8 mouse cellular contexts compared by ENCODE assay signal in the genomic region with DNA sequence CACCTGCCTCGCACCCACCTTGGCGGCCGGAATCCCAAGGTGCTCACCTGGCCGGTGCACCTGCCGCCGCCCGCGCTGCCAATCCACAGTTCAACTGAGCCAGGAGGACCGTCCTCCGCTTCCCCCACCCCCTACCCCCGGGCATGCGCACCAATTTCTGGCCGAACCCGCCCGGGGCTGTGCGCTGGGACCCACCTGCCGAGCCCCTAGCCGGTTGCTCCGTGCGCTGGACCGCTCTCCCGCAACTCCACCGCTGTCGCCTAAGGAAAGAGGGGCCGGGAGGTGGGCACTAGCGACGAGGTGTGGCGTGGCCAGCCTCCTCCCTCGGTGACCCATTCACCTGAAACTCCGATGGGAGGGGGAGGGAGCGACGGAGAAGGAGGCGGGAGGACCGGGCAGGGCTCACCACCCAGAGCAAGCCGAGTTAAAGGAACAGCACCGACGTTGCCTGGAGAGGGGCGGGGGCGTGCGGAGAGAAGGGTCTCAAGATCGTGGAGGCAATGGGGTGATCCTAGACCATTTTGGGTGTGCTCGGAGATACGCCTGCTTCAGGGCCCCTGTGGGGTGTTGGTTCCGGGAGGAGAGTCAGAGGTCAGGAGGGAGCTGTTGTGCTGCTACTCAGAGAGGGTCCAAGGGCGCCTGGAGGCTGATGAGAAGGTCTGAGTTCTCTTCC. TPM values are rescaled to one million over a fixed set of nuclear protein-coding genes. Genes with fewer than 3 reads are reported as not detected.
A peak's percentile ranks its signal among the peaks of the same experiment; 100 is the strongest.
DNase-seq lines count a peak whose midpoint lies in the region; ATAC-seq and TF ChIP-seq lines count a peak whose summit lies in the region.

Ocln (minus strand) TSS at position 350 of the 673 bp plus-strand sequence.

- H3K36me3 ChIP-seq in heart, embryonic 12.5 days: no peaks in the 10 kb centered on the region
- H3K36me3 ChIP-seq in kidney, postnatal 0 days (ENCODE audit: insufficient read depth, low read length): no peaks in the 10 kb centered on the region
- no peaks in the 10 kb centered on the region for H3K36me3 ChIP-seq in liver, embryonic 14.5 days (replicated peaks; ENCODE audit: control insufficient read depth, insufficient read depth, low read depth)
- no peaks in the 10 kb centered on the region for H3K36me3 ChIP-seq in neural tube, embryonic 13.5 days

- H3K4me1 ChIP-seq in heart, embryonic 12.5 days (replicated peaks): peaks cover 14% of the 10 kb centered on the region
- H3K4me1 ChIP-seq in kidney, postnatal 0 days (replicated peaks; ENCODE audit: insufficient read depth, low read length): no peaks in the 10 kb centered on the region
- no peaks in the 10 kb centered on the region for H3K4me1 ChIP-seq in liver, embryonic 14.5 days (replicated peaks; ENCODE audit: control insufficient read depth in 2 of 2, insufficient read depth in 2 of 2, low read length in 1 of 2)
- H3K4me1 ChIP-seq in neural tube, embryonic 13.5 days (replicated peaks): peaks cover 21% of the 10 kb centered on the region

- intact Hi-C loops in gastrocnemius, adult 2 months (cut with DNase I): no loop called here

- no peak for TF ChIP-seq CTCF in gastrocnemius, adult 2 months (IDR thresholded peaks at IDR 0.05)
- no peak for TF ChIP-seq CTCF in kidney, postnatal 0 days (IDR thresholded peaks at IDR 0.05; ENCODE audit: low read depth)
- no peak for TF ChIP-seq CTCF in liver, embryonic 14.5 days (IDR thresholded peaks at IDR 0.05; ENCODE audit: low read depth)

- H3K4me2 ChIP-seq in heart, embryonic 12.5 days: peak within 1 kb of the TSS; percentile 100
- H3K4me2 ChIP-seq in kidney, postnatal 0 days (ENCODE audit: low read length): peak within 1 kb of the TSS; percentile 93
- H3K4me2 ChIP-seq in liver, embryonic 14.5 days (ENCODE audit: low read depth): peak within 1 kb of the TSS; percentile 57
- peak within 1 kb of the TSS; percentile 99 for H3K4me2 ChIP-seq in neural tube, embryonic 13.5 days

- H3K27me3 ChIP-seq in heart, embryonic 12.5 days (replicated peaks): peaks cover 51% of the 10 kb centered on the region
- peaks cover 20% of the 10 kb centered on the region for H3K27me3 ChIP-seq in kidney, postnatal 0 days (ENCODE audit: insufficient read depth, low read length)
- H3K27me3 ChIP-seq in liver, embryonic 14.5 days (ENCODE audit: control insufficient read depth, insufficient read depth, low read length): peaks cover 42% of the 10 kb centered on the region
- peaks cover 53% of the 10 kb centered on the region for H3K27me3 ChIP-seq in neural tube, embryonic 13.5 days

- H3K4me3 ChIP-seq in gastrocnemius, adult 2 months: peak within 1 kb of the TSS; percentile 74
- H3K4me3 ChIP-seq in heart, embryonic 12.5 days: peak within 1 kb of the TSS; percentile 89
- peak within 1 kb of the TSS; percentile 65 for H3K4me3 ChIP-seq in kidney, postnatal 0 days (replicated peaks; ENCODE audit: low read depth, low read length)
- peak within 1 kb of the TSS; percentile 51 to 52 for H3K4me3 ChIP-seq in liver, embryonic 14.5 days (ENCODE audit: insufficient read depth in 1 of 2, low read depth in 2 of 2, low read length in 2 of 2)
- peak within 1 kb of the TSS; percentile 59 for H3K4me3 ChIP-seq in neural tube, embryonic 13.5 days

- 1% methylated on average over 45 of the region's 45 CpGs for WGBS in heart, embryonic 12.5 days
- WGBS in kidney, postnatal 0 days: under 1% methylated on average over 36 of the region's 45 CpGs
- WGBS in liver, embryonic 14.5 days (ENCODE audit: insufficient replicate concordance): under 1% methylated on average over 45 of the region's 45 CpGs
- under 1% methylated on average over 41 of the region's 45 CpGs for WGBS in neural tube, embryonic 13.5 days

- H3K9me3 ChIP-seq in heart, embryonic 12.5 days (replicated peaks): no peaks in the 10 kb centered on the region
- no peaks in the 10 kb centered on the region for H3K9me3 ChIP-seq in kidney, postnatal 0 days (replicated peaks; ENCODE audit: low read length)
- H3K9me3 ChIP-seq in liver, embryonic 14.5 days (ENCODE audit: control insufficient read depth, low read length): no peaks in the 10 kb centered on the region
- no peaks in the 10 kb centered on the region for H3K9me3 ChIP-seq in neural tube, embryonic 13.5 days

- DNase-seq in gastrocnemius, adult 2 months: peak; percentile 15
- DNase-seq in gastrocnemius, adult 18-20 months (ENCODE audit: low spot score): no peak
- peak; percentile 53 for DNase-seq in kidney, postnatal 0 days (ENCODE audit: low spot score)
- DNase-seq in liver, embryonic 14.5 days (ENCODE audit: low read depth in 3 of 3, low spot score in 3 of 3): peak in 1 of 3 experiments; percentile 10
- DNase-seq in urinary bladder, postnatal 4 days (ENCODE audit: low spot score in 2 of 2): peak; percentile 46 to 62

- peak; percentile 33; the same call in 1 of the 2 replicates for ATAC-seq in common myeloid progenitor, adult 5-6 weeks (replicated peaks; ENCODE audit: low read depth, poor library complexity, severe bottlenecking)
- ATAC-seq in heart, embryonic 12.5 days (ENCODE audit: insufficient number of reproducible peaks, low FRiP score): peak; percentile 55
- ATAC-seq in kidney, postnatal 0 days (replicated peaks; ENCODE audit: low FRiP score, low read depth): peak; percentile 81
- ATAC-seq in liver, embryonic 14.5 days (ENCODE audit: insufficient read depth): peak; percentile 71
- peak; percentile 84 for ATAC-seq in neural tube, embryonic 13.5 days (ENCODE audit: low read depth)

- no peak within 1 kb of the TSS for H3K27ac ChIP-seq in gastrocnemius, adult 2 months
- no peak within 1 kb of the TSS for H3K27ac ChIP-seq in heart, embryonic 12.5 days (ENCODE audit: poor library complexity, severe bottlenecking)
- H3K27ac ChIP-seq in kidney, postnatal 0 days: peak within 1 kb of the TSS; percentile 83
- H3K27ac ChIP-seq in liver, embryonic 14.5 days: no peak within 1 kb of the TSS
- H3K27ac ChIP-seq in neural tube, embryonic 13.5 days (replicated peaks): no peak within 1 kb of the TSS

- TF ChIP-seq EP300 in liver, embryonic 14.5 days (IDR thresholded peaks at IDR 0.05; ENCODE audit: low read depth): no peak

- peak within 1 kb of the TSS; percentile 80 for H3K9ac ChIP-seq in heart, embryonic 12.5 days
- peak within 1 kb of the TSS; percentile 72 for H3K9ac ChIP-seq in kidney, postnatal 0 days (ENCODE audit: low read depth, low read length)
- H3K9ac ChIP-seq in liver, embryonic 14.5 days (replicated peaks): peak within 1 kb of the TSS; percentile 25
- peak within 1 kb of the TSS; percentile 69 for H3K9ac ChIP-seq in neural tube, embryonic 13.5 days

RNA-seq across cellular contexts. Expression of gene Ocln, which starts in this region (rescaled TPM):
- under 1 TPM in 1 of 2 experiments, not detected in 1; 0.15 TPM for total RNA-seq in gastrocnemius, adult 2 months (2021)
- under 1 TPM in 1 of 2 experiments, not detected in 1; 0.14 TPM for total RNA-seq in gastrocnemius, adult 18-20 months (2021)
- not detected in 2 replicates for total RNA-seq in common myeloid progenitor, adult 5-6 weeks (2017)
- 1.5 and 1.6 TPM in 2 replicates for polyA plus RNA-seq in heart, embryonic 12.5 days (2016; fragmentation: Nextera tagmentation; extraction: Ambion mirVana)
- polyA plus RNA-seq in kidney, postnatal 0 days (2015; fragmentation: Nextera tagmentation; extraction: Ambion mirVana): 35.3 and 37.8 TPM in 2 replicates
- polyA plus RNA-seq in liver, embryonic 14.5 days (2012; rRNA removed): 2.1 and 2.4 TPM in 2 replicates
- 4.8 and 5.9 TPM in 2 replicates for polyA plus RNA-seq in liver, embryonic 14.5 days (2014; fragmentation: Nextera tagmentation; extraction: Ambion mirVana)
- polyA plus RNA-seq in neural tube, embryonic 13.5 days (2015; fragmentation: Nextera tagmentation; extraction: Ambion mirVana): 3.3 and 4.4 TPM in 2 replicates

Comparison
In these comparisons a context has a peak if more than half of its experiments do, and no peak if none do; other contexts are left out.
1. Peak in DNase-seq and H3K4me3 ChIP-seq in gastrocnemius, adult 2 months; RNA of the gene not detected or under 1 TPM.
2. Peak in ATAC-seq in common myeloid progenitor, adult 5-6 weeks; RNA of the gene not detected or under 1 TPM.
3. ATAC-seq: peak in every context shown above with its lines; median percentile 84 in neural tube, embryonic 13.5 days; 81 in kidney, postnatal 0 days; 71 in liver, embryonic 14.5 days; 55 in heart, embryonic 12.5 days; 33 in common myeloid progenitor, adult 5-6 weeks.
4. H3K9ac ChIP-seq: peak in every context shown above with its lines; median percentile 80 in heart, embryonic 12.5 days; 72 in kidney, postnatal 0 days; 69 in neural tube, embryonic 13.5 days; 25 in liver, embryonic 14.5 days.